Comparison of ENCODE assay signal across 22 mouse cellular contexts in genomic region chr9:72844496-72844895, GRCm38 (mm10). TPM values are rescaled to one million over a fixed set of nuclear protein-coding genes. Genes with fewer than 3 reads are reported as not detected.
DNase-seq lines count a peak whose midpoint lies in the region; ATAC-seq and TF ChIP-seq lines count a peak whose summit lies in the region.
"Had no signal": no experiment of that assay in that cellular context is flagged by ENCODE, and none has a peak within 500 bp of the region (broad histone marks: within the 10 kb centered on the region; RNA-seq: fewer than 3 reads in every experiment).

No protein-coding gene starts in this region.

- ATAC-seq in liver, postnatal 0 days = no peak
- ATAC-seq: forebrain, embryonic 16.5 days; hindbrain, embryonic 16.5 days; midbrain, embryonic 16.5 days had no signal

- no peak overlapping the region for H3K4me3 ChIP-seq in layer of hippocampus, adult 2 months
- no peak overlapping the region for H3K4me3 ChIP-seq in liver, postnatal 0 days (ENCODE audit: low read depth, low read length)
- H3K4me3 ChIP-seq: embryonic facial prominence, embryonic 12.5 days; limb, embryonic 10.5 days; lung, embryonic 15.5 days had no signal

- DNase-seq in left cerebral cortex, adult 11 months (ENCODE audit: low spot score) = peak; percentile 45
- DNase-seq in left cerebral cortex, postnatal 4 days = no peak
- peak; percentile 61 to 78 for DNase-seq in layer of hippocampus, adult 2 months (ENCODE audit: low spot score in 2 of 2)
- peak; percentile 70 to 92 for DNase-seq in left cerebral cortex, postnatal 25 days (ENCODE audit: low spot score in 2 of 2)
- no peak for DNase-seq in urinary bladder, adult 2 months (ENCODE audit: low spot score)
- DNase-seq in kidney, adult 8-10 months = no peak
- no peak for DNase-seq in liver, postnatal 0 days
- DNase-seq: adrenal gland, postnatal 25 days; cerebellum, adult 8-10 months; gastrocnemius, postnatal 36 days; heart, postnatal 4 days; kidney, adult 11 months; kidney, postnatal 14 days; thymus, postnatal 36 days had no signal

- no peaks in the 10 kb centered on the region for H3K9me3 ChIP-seq in liver, postnatal 0 days (ENCODE audit: low read length)
- H3K9me3 ChIP-seq: embryonic facial prominence, embryonic 12.5 days; limb, embryonic 10.5 days; lung, embryonic 15.5 days had no signal

- no peak for TF ChIP-seq CTCF in layer of hippocampus, adult 2 months (conservative IDR thresholded peaks at IDR 0.05)
- no peak for TF ChIP-seq CTCF in liver, postnatal 0 days (IDR thresholded peaks at IDR 0.05; ENCODE audit: low read depth)

- H3K9ac ChIP-seq in liver, postnatal 0 days (replicated peaks) = no peak overlapping the region
- H3K9ac ChIP-seq: embryonic facial prominence, embryonic 12.5 days; lung, embryonic 15.5 days had no signal

- 86% methylated on average over 5 of the region's 5 CpGs for WGBS in liver, postnatal 0 days (ENCODE audit: insufficient replicate concordance)

- H3K36me3 ChIP-seq in liver, postnatal 0 days (replicated peaks; ENCODE audit: insufficient read depth, low read length) = no peaks in the 10 kb centered on the region
- H3K36me3 ChIP-seq: lung, embryonic 15.5 days had no signal

- TF ChIP-seq EP300 in liver, postnatal 0 days (IDR thresholded peaks at IDR 0.05; ENCODE audit: low read depth) = no peak

- no peaks in the 10 kb centered on the region for H3K4me1 ChIP-seq in liver, postnatal 0 days (ENCODE audit: insufficient read depth)
- H3K4me1 ChIP-seq: embryonic facial prominence, embryonic 12.5 days; limb, embryonic 10.5 days; lung, embryonic 15.5 days had no signal

- H3K27ac ChIP-seq in layer of hippocampus, adult 2 months = peak overlapping the region; percentile 83
- no peak overlapping the region for H3K27ac ChIP-seq in liver, postnatal 0 days (ENCODE audit: low read depth)
- H3K27ac ChIP-seq: embryonic facial prominence, embryonic 12.5 days; limb, embryonic 10.5 days; lung, embryonic 15.5 days had no signal

- no peaks in the 10 kb centered on the region for H3K27me3 ChIP-seq in liver, postnatal 0 days (ENCODE audit: insufficient read depth, low read length)
- H3K27me3 ChIP-seq: embryonic facial prominence, embryonic 12.5 days; lung, embryonic 15.5 days had no signal

- no peak overlapping the region for H3K4me2 ChIP-seq in liver, postnatal 0 days (ENCODE audit: low read depth, low read length)
- H3K4me2 ChIP-seq: embryonic facial prominence, embryonic 12.5 days; liver, embryonic 11.5 days; lung, embryonic 15.5 days had no signal

- intact Hi-C loops in left cerebral cortex, postnatal 4 days (cut with DNase I) = no loop called here
- intact Hi-C loops in left cerebral cortex, postnatal 25 days (cut with DNase I) = no loop called here

RNA-seq across cellular contexts. Expression of gene Prtg, which starts 37.8 kb away (rescaled TPM):
- under 1 TPM; 0.48 to 0.52 TPM for total RNA-seq in left cerebral cortex, postnatal 4 days (2021)
- total RNA-seq in layer of hippocampus, adult 2 months (2021) = 1 to 10 TPM; 3.2 to 3.3 TPM
- 1 to 10 TPM; 1.1 to 1.7 TPM for total RNA-seq in left cerebral cortex, postnatal 25 days (2021)
- polyA plus RNA-seq in urinary bladder, adult 2 months (2012; rRNA removed) = 0.10 and 0.22 TPM in 2 replicates
- polyA plus RNA-seq in liver, postnatal 0 days (2015; fragmentation: Nextera tagmentation; extraction: Ambion mirVana) = 0.06 and 0.09 TPM in 2 replicates
- total RNA-seq: megakaryocyte-erythroid progenitor cell, adult 5-6 weeks had no signal

Comparison
In these comparisons a context has a peak if more than half of its experiments do, and no peak if none do; other contexts are left out.
1. DNase-seq: peak in left cerebral cortex, adult 11 months (single experiment), layer of hippocampus, adult 2 months (2 of 2) and left cerebral cortex, postnatal 25 days (2 of 2); none in left cerebral cortex, postnatal 4 days (single experiment), urinary bladder, adult 2 months (single experiment), kidney, adult 8-10 months (0 of 2) and liver, postnatal 0 days (single experiment).